Mouse (Mus musculus) stomach, postnatal 0 days (tissue): ENCODE measurements at regions not wholly inside any gene's neighbourhood (a gene's known extent, or its start where the extent isn't known, plus 50 kb on each side); places are given as distances from the start of the nearest gene placed in this dataset.

Experiments used
- CTCF ChIP-seq: IDR thresholded peaks from 2 replicates; pipeline ENCODE4 v1.5.1; 2016; ENCODE audit warnings: antibody characterized with exemption, low read depth, mild to moderate bottlenecking, moderate library complexity
- EP300 ChIP-seq: optimal IDR thresholded peaks from 2 replicates; pipeline ENCODE3; 2016; ENCODE audit warnings: antibody characterized with exemption

- TF ChIP-seq CTCF (no peak), EP300 (no peak)
Observed at GRCm38 (mm10) chr16:74718154-74718553, 306.5 kb upstream of the Robo2 start.
